Mouse (Mus musculus): ENCODE results near the gene Arrdc5. TPM values are rescaled to one million over a fixed set of nuclear protein-coding genes. Genes with fewer than 3 reads are reported as not detected.

Arrdc5 gene
- polyA plus RNA-seq, 1 experiment, result not detected

- Histone ChIP-seq H3K4me1 (ENCODE audit: control insufficient read depth, insufficient read depth, low read length) (0 out of 2 replicates have a peak, but pooled peaks cover 1% of the 10 kb centered on the region), H3K4me3 (ENCODE audit: insufficient read depth, low read length) (no peak within 1 kb of the TSS), H3K27ac (ENCODE audit: insufficient read depth, low read length) (no peak within 1 kb of the TSS)
- TF ChIP-seq POLR2A (IDR thresholded peaks at IDR 0.05; ENCODE audit: low read depth, low read length), result no peak
- no peak for TF ChIP-seq CTCF (IDR thresholded peaks at IDR 0.05; ENCODE audit: borderline replicate concordance, insufficient read depth, low read length)
Observed at GRCm38 (mm10) chr17:56292531-56293222, 7.4 kb downstream of the Arrdc5 start, which contains the start of gene Plin3. TSS of gene Plin3 (minus strand) at chr17:56292873.

DNA sequence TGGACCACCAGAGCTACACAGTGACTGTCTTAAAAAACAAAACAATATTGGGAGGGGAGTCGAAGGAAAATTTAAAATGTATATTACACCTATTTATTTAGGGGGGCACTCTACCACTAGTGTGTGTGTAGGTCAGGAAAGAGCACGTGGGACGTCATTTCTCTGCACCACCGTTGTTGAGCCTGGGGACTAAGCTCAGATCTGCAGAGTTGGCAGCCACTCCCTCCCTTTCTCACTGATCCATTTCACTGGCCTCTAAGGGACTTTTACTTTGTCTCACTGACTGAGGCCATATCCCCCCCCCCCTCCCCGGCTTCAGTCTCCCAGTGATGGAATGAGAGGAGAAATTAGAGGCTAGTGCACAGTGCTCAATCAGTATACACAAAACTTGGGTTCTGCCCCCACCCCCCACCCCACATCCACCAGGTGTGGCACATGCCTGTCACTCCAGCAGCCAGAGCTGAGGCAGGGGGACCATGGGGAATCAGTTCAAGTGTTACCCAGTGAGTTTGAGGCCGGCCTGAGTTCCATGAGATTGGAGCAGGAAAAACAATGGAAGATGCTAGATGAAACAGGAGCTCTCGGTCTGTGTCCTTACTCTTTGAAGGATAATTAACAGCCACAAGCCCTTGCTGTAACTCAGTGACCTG lies 8.1 kb downstream of the Arrdc5 start:
- H3K4me3 ChIP-seq (ENCODE audit: insufficient read depth, low read length), result no peak overlapping the region
- H3K27ac ChIP-seq (ENCODE audit: insufficient read depth, low read length), result 0 out of 2 replicates have a peak overlapping the region, but pooled peaks have one; percentile 79
- 0 out of 2 replicates have a peak, but pooled peaks cover 3% of the 10 kb centered on the region for H3K4me1 ChIP-seq (ENCODE audit: control insufficient read depth, insufficient read depth, low read length)
- TF ChIP-seq CTCF (IDR thresholded peaks at IDR 0.05; ENCODE audit: borderline replicate concordance, insufficient read depth, low read length) (no peak), POLR2A (IDR thresholded peaks at IDR 0.05; ENCODE audit: low read depth, low read length) (no peak)

DNA sequence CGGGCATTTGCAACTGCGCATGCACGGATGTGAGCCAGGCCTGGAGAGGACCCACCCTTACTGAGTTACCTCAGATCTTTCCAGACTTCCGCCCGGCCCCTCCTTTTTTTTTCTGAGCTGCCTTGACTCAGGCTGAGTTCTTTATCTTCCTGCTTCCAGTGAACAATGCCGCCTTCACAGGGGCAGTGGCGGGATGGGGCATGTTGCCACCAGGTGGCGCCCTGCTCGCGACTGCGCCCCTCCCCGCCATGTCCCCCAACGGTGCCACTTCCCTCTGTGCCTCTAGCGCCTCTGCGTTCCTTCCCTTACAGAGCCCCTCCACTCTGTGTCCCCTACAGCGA lies 8.9 kb downstream of the Arrdc5 start:
- 0 out of 2 replicates have a peak, but pooled peaks cover 3% of the 10 kb centered on the region for H3K4me1 ChIP-seq (ENCODE audit: control insufficient read depth, insufficient read depth, low read length)
- H3K4me3 ChIP-seq (ENCODE audit: insufficient read depth, low read length), result no peak overlapping the region
- TF ChIP-seq CTCF (IDR thresholded peaks at IDR 0.05; ENCODE audit: borderline replicate concordance, insufficient read depth, low read length) (peak; percentile 94), POLR2A (IDR thresholded peaks at IDR 0.05; ENCODE audit: low read depth, low read length) (peak; percentile 55; the same call in 1 of the 2 replicates)
- peak overlapping the region; percentile 88 for H3K27ac ChIP-seq (ENCODE audit: insufficient read depth, low read length)

DNA sequence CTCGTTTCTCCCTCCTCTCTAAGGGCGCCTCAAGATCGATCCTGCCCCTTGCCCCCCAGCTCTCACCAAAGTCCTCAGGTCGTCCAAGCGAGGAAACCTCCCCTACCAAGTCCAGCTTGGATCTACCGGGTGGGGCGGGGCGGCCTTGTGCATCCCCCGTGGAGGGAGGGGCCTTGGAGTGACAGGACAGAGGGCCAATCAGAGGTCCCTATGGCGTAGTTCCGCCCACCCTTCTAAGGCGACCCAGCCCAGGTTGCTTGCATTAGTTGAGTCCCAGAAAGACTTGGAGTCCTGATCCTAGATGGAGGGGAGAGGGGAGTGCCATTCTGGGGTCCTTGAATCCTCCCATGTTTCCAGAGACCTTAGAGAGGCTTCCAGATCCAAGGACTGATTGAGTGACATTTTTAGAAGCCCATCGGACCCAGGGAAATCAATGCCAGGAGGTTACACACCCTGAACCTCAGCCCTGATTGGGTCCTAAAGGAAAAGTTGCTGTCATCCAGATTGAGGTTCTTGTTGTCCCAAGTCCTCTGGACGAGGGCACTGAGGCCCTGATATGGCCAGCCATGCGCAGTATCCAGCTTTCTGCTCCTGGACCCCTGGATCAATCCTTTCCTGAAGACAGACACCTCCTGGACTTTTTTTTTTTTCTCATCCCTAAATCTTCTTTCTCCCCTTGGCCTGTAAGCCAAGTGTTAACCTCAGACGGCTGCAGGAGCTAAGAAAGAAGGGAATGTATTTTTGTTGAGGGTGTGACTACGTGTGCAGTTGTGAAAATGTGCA lies 9.5 kb downstream of the Arrdc5 start:
- Histone ChIP-seq H3K4me3 (ENCODE audit: insufficient read depth, low read length) (peak overlapping the region; percentile 70), H3K27ac (ENCODE audit: insufficient read depth, low read length) (peak overlapping the region; percentile 88), H3K4me1 (ENCODE audit: control insufficient read depth, insufficient read depth, low read length) (0 out of 2 replicates have a peak, but pooled peaks cover 3% of the 10 kb centered on the region)
- no peak for TF ChIP-seq CTCF (IDR thresholded peaks at IDR 0.05; ENCODE audit: borderline replicate concordance, insufficient read depth, low read length)
- TF ChIP-seq POLR2A (IDR thresholded peaks at IDR 0.05; ENCODE audit: low read depth, low read length), result peak; percentile 84

DNA sequence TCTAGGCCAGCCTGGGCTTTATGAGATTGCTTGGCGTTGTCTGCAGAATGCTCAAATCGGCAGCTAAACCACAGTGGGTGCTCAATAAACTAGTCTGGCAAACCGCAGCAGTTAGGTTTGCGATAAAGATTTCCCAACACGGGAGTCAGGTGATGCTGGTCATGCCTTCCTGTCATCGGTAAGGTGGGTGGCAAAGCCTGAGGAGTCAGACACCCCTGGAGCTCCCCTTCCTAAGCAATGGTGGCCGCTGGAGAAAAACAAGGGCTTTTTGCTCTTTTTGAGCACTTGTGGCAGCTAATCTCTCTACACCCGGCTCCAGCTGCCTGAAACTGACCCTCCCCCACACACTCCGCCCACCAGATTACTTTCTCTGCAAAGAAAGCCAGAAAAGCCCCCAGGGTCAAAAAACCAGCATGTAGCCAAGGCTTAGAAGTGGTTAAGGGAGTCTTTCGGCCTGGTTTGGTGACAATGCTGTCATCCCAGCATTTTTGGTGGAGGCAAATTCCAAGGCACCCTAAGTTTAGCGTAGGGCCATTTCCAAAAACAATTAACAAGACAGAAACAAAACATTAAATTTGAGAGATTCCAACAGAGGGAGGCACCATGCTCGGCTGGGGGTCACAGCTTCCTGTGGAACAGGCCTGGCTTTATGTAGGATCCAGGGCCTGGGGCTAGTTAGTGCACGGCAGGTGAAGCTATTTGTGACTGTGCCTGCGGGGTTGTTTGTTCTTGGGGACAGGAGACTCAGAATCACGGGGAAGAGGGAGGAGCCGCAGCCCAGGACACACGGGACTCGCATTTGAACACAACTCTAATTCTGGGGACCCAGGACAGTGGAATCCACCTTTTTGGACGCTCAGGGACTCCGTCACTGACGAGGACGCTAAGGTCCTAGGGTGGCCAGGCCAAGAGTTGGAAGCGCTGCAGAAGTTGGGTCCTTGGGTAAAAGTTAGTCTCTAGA lies 10.4 kb downstream of the Arrdc5 start:
- no peak for TF ChIP-seq CTCF (IDR thresholded peaks at IDR 0.05; ENCODE audit: borderline replicate concordance, insufficient read depth, low read length)
- TF ChIP-seq POLR2A (IDR thresholded peaks at IDR 0.05; ENCODE audit: low read depth, low read length), result no peak; the same call in 1 of the 2 replicates
- peak overlapping the region; percentile 70 for H3K4me3 ChIP-seq (ENCODE audit: insufficient read depth, low read length)
- H3K27ac ChIP-seq (ENCODE audit: insufficient read depth, low read length), result peak overlapping the region; percentile 43
- H3K4me1 ChIP-seq (ENCODE audit: control insufficient read depth, insufficient read depth, low read length), result 0 out of 2 replicates have a peak, but pooled peaks cover 3% of the 10 kb centered on the region

- Histone ChIP-seq H3K4me3 (ENCODE audit: insufficient read depth, low read length) (peak overlapping the region; percentile 70), H3K4me1 (ENCODE audit: control insufficient read depth, insufficient read depth, low read length) (0 out of 2 replicates have a peak, but pooled peaks cover 3% of the 10 kb centered on the region), H3K27ac (ENCODE audit: insufficient read depth, low read length) (peak overlapping the region; percentile 43; the same call in 1 of the 2 replicates)
- TF ChIP-seq CTCF (IDR thresholded peaks at IDR 0.05; ENCODE audit: borderline replicate concordance, insufficient read depth, low read length), result no peak
- no peak for TF ChIP-seq POLR2A (IDR thresholded peaks at IDR 0.05; ENCODE audit: low read depth, low read length)
Observed at GRCm38 (mm10) chr17:56288866-56289265, 11.2 kb downstream of the Arrdc5 start.

DNA sequence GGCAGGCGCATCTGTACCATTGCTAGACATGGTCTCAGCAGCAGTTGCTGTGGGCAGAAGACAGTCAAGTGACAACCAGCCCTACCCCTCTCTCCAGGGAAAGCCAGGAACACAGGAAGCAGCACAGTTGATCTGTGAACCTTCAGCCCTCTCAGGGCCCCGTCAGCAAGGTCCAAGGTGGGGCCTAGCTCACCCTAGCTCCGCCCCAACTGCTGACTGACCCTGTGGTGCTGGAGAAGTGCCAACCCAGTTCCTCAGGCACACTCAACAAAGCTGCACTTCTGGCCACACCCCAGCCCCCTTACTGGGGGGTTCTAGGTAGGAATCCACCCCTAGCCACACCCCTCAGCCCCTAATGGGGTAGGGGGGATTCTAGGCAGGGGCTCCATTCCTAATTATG lies 12.3 kb downstream of the Arrdc5 start:
- Histone ChIP-seq H3K4me3 (ENCODE audit: insufficient read depth, low read length) (no peak overlapping the region), H3K27ac (ENCODE audit: insufficient read depth, low read length) (no peak overlapping the region)

GRCm38 (mm10) chr17:56285995-56286394 lies 14.1 kb downstream of the Arrdc5 start:
- H3K27ac ChIP-seq (ENCODE audit: insufficient read depth, low read length), result no peak overlapping the region
- H3K4me3 ChIP-seq (ENCODE audit: insufficient read depth, low read length), result no peak overlapping the region
- no peak for TF ChIP-seq CTCF (IDR thresholded peaks at IDR 0.05; ENCODE audit: borderline replicate concordance, insufficient read depth, low read length)
- no peak for TF ChIP-seq POLR2A (IDR thresholded peaks at IDR 0.05; ENCODE audit: low read depth, low read length)
- H3K4me1 ChIP-seq (ENCODE audit: control insufficient read depth, insufficient read depth, low read length), result 0 out of 2 replicates have a peak, but pooled peaks cover 3% of the 10 kb centered on the region

More for the DNA sequence above, 12.3 kb downstream of the Arrdc5 start:
- H3K4me1 ChIP-seq (ENCODE audit: control insufficient read depth, insufficient read depth, low read length), result 0 out of 2 replicates have a peak, but pooled peaks cover 3% of the 10 kb centered on the region
- TF ChIP-seq POLR2A (IDR thresholded peaks at IDR 0.05; ENCODE audit: low read depth, low read length) (no peak), CTCF (IDR thresholded peaks at IDR 0.05; ENCODE audit: borderline replicate concordance, insufficient read depth, low read length) (no peak)

Data from embryonic fibroblast, embryonic 13.5 days (primary cell).